Mouse (Mus musculus) forebrain, embryonic 14.5 days (tissue): ENCODE data around the gene Tmed9. TPM values are rescaled to one million over a fixed set of nuclear protein-coding genes. Genes with fewer than 3 reads are reported as not detected.
A peak's percentile ranks its signal among the peaks of the same experiment; 100 is the strongest.

Source experiments
- ATAC-seq: fragments of 200-750 bp; cut with Nextera tagmentation; 2 replicates; pipeline ENCODE4 v1.8.0; 2017; ENCODE audit warnings: mild to moderate bottlenecking, moderate library complexity
- DNase-seq: peaks from one replicate; pipeline ENCODE4 v3.0.0-alpha.2; 2015; ENCODE audit warnings: low spot score
- H3K27ac ChIP-seq: fragments of 300-500 bp; sonication (generic); 2 replicates; pipeline ENCODE4 v1.5.1; 2014; ENCODE audit warnings: low read depth, mild to moderate bottlenecking, control low read depth, low read length, moderate library complexity
- H3K27me3 ChIP-seq: fragments of 300-500 bp; sonication (generic); replicated peaks from 2 replicates; pipeline ENCODE4 v1.6.1; 2014; ENCODE audit warnings: low read length, control low read depth, mixed read lengths; ENCODE audit not compliant: control insufficient read depth, insufficient read depth
- H3K36me3 ChIP-seq: fragments of 300-500 bp; sonication (generic); 2 replicates; pipeline ENCODE4 v1.6.1; 2014; ENCODE audit warnings: low read length, control low read depth; ENCODE audit not compliant: control insufficient read depth, insufficient read depth
- H3K4me1 ChIP-seq: fragments of 300-500 bp; sonication (generic); 2 replicates; pipeline ENCODE4 v1.6.1; 2014; ENCODE audit warnings: antibody characterized with exemption, low read length, control low read depth; ENCODE audit not compliant: control insufficient read depth, insufficient read depth
- H3K4me2 ChIP-seq: fragments of 300-500 bp; sonication (generic); 2 replicates; pipeline ENCODE4 v1.6.1; 2014; ENCODE audit warnings: mild to moderate bottlenecking, control low read depth, low read length
- H3K4me3 ChIP-seq: fragments of 300-500 bp; sonication (generic); 2 replicates; pipeline ENCODE4 v1.5.1; 2014; ENCODE audit warnings: low read depth, low read length, control low read depth
- H3K9ac ChIP-seq: fragments of 300-500 bp; sonication (generic); 2 replicates; pipeline ENCODE4 v1.6.1; 2014; ENCODE audit warnings: mild to moderate bottlenecking, low read length, control low read depth, moderate library complexity
- H3K9me3 ChIP-seq: fragments of 300-500 bp; sonication (generic); replicated peaks from 2 replicates; pipeline ENCODE4 v1.6.1; 2016; ENCODE audit warnings: low read length, control low read depth, mixed read lengths; ENCODE audit not compliant: control insufficient read depth
- WGBS: fragments of 180-500 bp; shearing (Covaris S2); extraction: QIAGEN DNeasy Blood & Tissue Kit; methylation state at CpG from one replicate; pipeline ENCODE4 v1.1.7; 2014; 5-methylcytosine and 5-hydroxymethylcytosine counted together
- polyA plus RNA-seq: library from polyadenylated mRNA; unstranded; fragments of >200 nt; fragmentation: Nextera tagmentation; extraction: Ambion mirVana; gene quantifications from 2 replicates; pipeline ENCODE4 v1.2.1, GENCODE M21; 2014

Gene Tmed9
- polyA plus RNA-seq, 1 experiment from 2014 or later = 66.6 TPM

DNA sequence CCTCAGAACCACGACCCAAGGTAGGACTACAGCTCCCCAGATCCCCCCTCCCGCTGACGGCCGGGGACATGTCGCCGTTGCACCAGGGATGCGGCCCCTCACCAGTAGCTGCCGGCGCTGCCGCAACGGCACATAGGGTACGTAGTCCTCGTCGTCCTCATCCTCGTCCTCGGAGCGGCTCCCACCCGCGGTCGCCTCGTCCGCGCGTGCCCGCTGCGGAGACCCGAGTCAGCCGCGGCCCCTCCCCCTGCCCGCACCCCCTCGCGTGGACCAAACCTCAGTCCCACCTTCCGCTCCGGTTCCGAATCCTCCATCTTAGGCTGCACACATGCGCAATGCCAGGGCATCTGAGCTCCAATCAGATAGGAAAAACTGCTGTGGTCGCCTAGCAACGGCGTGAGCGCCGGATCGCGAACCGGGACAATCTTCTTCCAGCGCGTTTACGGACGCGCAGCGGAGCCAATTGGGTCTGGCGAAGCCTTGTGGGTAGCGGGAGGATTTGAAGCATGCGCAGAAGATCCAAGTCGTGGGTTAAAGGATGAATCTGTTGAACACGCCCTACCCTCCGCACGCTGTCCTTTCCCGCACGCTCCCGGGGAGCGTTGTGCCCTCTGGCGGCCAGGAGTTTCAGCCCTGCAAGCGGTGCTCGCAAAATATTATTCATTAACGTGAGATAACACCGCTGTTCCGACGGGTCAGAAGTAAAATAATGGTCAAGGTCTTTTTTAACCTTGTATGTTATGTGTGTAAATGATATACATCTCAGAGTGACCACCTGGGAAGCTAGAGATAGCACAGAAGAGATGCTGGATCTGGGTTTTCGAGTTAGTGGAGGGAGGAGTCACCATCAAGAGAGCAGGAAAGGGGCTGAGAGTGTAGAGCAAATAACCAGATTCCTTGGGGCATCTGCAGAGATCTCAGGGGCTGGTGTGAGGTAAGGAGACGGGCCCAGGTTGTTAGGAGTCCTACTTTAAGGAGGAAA is 37.0 kb upstream of the Tmed9 start, which contains the start of gene Ddx41:
Gene Ddx41, minus strand, starts transcription at position 465 of the 982 bp plus-strand sequence.
- Histone ChIP-seq H3K4me3 (peak within 1 kb of the TSS; percentile 77), H3K4me2 (peak within 1 kb of the TSS; percentile 87), H3K9me3 (no peaks in the 10 kb centered on the region), H3K4me1 (peaks cover 7% of the 10 kb centered on the region; the same call in 1 of the 2 replicates), H3K27me3 (no peaks in the 10 kb centered on the region), H3K36me3 (peaks cover 78% of the 10 kb centered on the region), H3K27ac (peak within 1 kb of the TSS; percentile 58), H3K9ac (peak within 1 kb of the TSS; percentile 77)
- 1% methylated on average over 69 of the region's 70 CpGs for WGBS
- DNase-seq (peak; percentile 100), ATAC-seq (peak; percentile 99)

DNA sequence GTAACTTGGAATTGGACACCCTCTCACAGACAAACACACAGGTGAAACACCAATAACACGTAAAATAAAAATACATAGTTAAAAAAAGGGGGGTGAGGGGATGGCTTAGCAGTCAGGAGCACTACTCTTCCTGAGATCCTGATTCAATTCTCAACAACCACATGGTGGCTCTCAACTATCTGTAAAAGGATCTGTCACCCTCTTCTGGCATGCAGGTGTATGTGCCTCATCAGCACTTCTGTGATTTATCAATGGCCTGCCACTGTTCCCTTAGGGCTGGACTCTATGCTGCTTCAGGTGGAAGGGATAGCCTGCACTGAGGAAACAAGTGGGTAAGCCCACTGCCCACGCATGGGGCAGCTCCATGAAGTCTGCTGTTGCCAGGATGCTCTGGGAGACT is 32.6 kb upstream of the Tmed9 start:
- Histone ChIP-seq H3K36me3 (peaks cover 86% of the 10 kb centered on the region), H3K4me1 (no peaks in the 10 kb centered on the region), H3K4me2 (no peak overlapping the region), H3K4me3 (no peak overlapping the region), H3K9ac (no peak overlapping the region), H3K27me3 (no peaks in the 10 kb centered on the region), H3K27ac (no peak overlapping the region), H3K9me3 (no peaks in the 10 kb centered on the region)
- 88% methylated on average over 2 of the region's 2 CpGs for WGBS
- ATAC-seq (no peak), DNase-seq (no peak)

DNA sequence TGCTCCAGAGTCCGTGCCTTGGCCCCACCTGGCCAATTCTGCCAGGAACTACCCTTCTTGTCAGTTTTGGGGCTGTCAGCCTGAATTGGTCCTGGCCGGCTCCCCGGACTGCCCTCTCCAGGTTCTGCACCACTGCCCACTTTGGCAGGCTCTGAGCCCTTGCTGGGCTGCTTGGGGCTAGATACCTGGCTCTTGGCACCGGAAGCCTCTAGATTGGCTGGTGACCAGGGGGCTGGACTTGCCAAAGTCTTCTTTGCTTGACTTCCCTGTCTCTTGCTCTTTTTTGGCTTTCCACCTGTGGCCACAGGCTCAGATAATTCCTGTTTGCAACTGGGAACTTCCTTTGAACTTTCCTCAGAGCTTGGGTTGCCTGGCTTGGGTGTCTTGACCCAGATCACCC is 30.6 kb upstream of the Tmed9 start:
- WGBS = 89% methylated on average over 4 of the region's 4 CpGs
- no peak overlapping the region for H3K4me3 ChIP-seq

DNA sequence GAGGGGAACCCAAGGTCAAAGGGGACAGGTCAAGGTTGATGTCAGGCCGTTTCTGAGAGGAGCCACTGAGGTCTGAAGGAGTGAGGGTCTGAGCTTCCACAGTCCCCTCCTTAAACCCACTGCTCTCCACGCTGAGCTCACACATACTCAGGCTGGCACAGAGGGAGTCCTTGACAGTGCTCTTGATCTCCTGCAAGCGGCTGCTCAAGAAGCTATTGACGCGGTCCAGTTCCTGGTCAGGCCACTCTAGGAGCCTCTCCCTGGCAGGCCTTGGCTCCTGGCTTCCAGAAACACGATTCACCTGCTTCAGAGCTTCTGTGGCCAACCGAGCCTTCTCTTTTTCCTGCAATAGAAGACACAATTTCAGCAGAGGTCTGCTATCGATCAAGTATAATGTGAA is 30.1 kb upstream of the Tmed9 start:
- Histone ChIP-seq H3K9me3 (no peaks in the 10 kb centered on the region), H3K4me2 (no peak overlapping the region), H3K9ac (no peak overlapping the region), H3K27me3 (no peaks in the 10 kb centered on the region), H3K4me1 (no peaks in the 10 kb centered on the region), H3K36me3 (peaks cover 99% of the 10 kb centered on the region), H3K4me3 (no peak overlapping the region), H3K27ac (no peak overlapping the region)
- WGBS = 91% methylated on average over 8 of the region's 8 CpGs
- DNase-seq (no peak), ATAC-seq (no peak)

More for the DNA sequence above, 30.6 kb upstream of the Tmed9 start:
- Histone ChIP-seq H3K27me3 (no peaks in the 10 kb centered on the region), H3K36me3 (peaks cover 99% of the 10 kb centered on the region), H3K9me3 (no peaks in the 10 kb centered on the region), H3K4me2 (no peak overlapping the region), H3K9ac (no peak overlapping the region), H3K4me1 (no peaks in the 10 kb centered on the region), H3K27ac (no peak overlapping the region)
- ATAC-seq (no peak), DNase-seq (no peak)

DNA sequence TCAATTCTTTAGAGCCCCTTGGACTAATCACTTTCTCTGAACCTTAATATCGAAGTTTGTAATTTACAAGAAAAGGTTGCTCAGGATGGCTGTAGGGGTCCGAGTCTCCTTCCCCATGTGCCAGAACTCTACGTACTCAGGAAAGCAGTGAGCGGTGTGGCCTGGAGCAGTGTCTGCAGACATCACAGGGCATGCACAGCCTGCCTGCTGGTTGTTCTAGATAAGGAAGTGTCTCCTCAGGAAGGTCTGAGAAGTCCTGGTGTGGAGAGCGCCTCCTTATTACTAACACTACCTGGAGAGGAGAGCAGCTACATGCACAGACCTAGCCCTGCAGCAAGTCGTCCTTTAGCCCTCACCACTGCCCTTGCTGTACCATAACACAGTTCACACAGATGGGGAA is 28.7 kb upstream of the Tmed9 start:
- peaks cover 99% of the 10 kb centered on the region for H3K36me3 ChIP-seq

DNA sequence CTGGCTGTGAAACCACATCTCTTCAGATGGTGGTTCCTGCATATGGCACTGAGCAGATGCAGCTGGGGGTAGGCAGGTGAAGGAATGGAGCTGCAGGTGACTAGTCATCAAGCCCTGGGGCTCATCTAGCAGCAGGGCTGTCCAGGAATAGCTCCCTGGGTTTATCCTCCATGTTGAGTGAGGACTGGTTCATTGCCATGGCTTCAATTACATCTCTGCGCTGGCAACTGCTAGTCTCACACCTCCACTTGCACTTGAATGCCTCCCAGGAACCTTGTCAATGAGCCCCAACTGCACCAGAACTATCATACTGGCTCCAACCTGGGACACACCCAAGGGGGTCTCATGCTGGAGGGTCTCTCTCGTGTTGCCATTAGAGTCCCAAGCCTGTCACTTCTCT is 25.6 kb upstream of the Tmed9 start:
- DNase-seq = no peak
- H3K27me3 ChIP-seq = no peaks in the 10 kb centered on the region
- ATAC-seq = no peak
- H3K36me3 ChIP-seq = peaks cover 99% of the 10 kb centered on the region
- H3K9ac ChIP-seq = no peak overlapping the region
- 92% methylated on average over 2 of the region's 2 CpGs for WGBS
- no peaks in the 10 kb centered on the region for H3K9me3 ChIP-seq
- H3K4me3 ChIP-seq = no peak overlapping the region
- H3K27ac ChIP-seq = no peak overlapping the region
- H3K4me2 ChIP-seq = no peak overlapping the region
- no peaks in the 10 kb centered on the region for H3K4me1 ChIP-seq

More for the DNA sequence above, 28.7 kb upstream of the Tmed9 start:
- Histone ChIP-seq H3K27me3 (no peaks in the 10 kb centered on the region), H3K9ac (no peak overlapping the region), H3K27ac (no peak overlapping the region), H3K9me3 (no peaks in the 10 kb centered on the region), H3K4me2 (no peak overlapping the region), H3K4me1 (no peaks in the 10 kb centered on the region), H3K4me3 (no peak overlapping the region)
- 94% methylated on average over 6 of the region's 6 CpGs for WGBS
- no peak for DNase-seq
- no peak for ATAC-seq

DNA sequence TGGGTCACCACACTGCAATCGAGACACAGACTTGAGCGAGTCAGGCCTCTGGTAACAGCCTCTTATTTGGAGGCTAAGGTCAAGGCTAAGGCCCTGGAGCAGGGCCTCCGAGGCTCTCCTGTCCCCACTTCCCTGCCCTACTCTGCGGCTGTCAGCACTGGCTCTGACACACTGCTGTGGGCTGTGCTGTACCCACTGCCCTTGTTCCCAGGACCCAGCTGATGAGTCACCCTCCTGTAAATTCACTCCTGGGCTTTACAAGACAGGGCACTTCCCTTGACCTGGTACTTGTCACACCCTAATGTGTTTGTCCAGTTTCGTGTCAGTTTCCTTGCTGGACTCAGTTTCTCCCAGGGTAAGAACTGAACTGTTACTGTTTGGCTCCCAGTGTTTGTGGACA is 25.1 kb upstream of the Tmed9 start:
- H3K36me3 ChIP-seq = peaks cover 98% of the 10 kb centered on the region
- no peak overlapping the region for H3K4me2 ChIP-seq
- no peak overlapping the region for H3K4me3 ChIP-seq
- no peaks in the 10 kb centered on the region for H3K9me3 ChIP-seq
- H3K27ac ChIP-seq = no peak overlapping the region
- DNase-seq (no peak), ATAC-seq (no peak)
- no peaks in the 10 kb centered on the region for H3K4me1 ChIP-seq
- WGBS = 96% methylated on average over 5 of the region's 5 CpGs
- no peak overlapping the region for H3K9ac ChIP-seq
- no peaks in the 10 kb centered on the region for H3K27me3 ChIP-seq

DNA sequence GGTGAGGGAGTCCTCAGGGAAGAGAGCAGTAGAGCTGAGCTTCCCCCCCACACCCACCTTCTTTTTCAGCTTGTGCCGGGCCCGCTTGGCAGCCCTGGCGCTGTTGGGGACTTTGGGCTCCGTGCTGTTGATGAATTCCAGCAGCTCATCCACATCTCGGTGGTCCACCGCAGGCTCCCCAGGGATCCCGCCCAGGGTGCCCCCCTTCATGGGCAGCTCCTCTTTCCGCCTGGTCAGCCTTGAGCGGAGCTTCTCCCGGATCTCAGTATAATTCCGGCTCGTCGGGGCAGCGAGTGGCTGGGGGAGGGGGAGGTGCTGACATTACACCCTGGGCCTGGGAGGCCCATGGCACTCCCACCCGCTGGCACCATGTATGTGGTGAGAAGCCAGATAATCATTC is 24.5 kb upstream of the Tmed9 start:
- Histone ChIP-seq H3K9ac (no peak overlapping the region), H3K27me3 (no peaks in the 10 kb centered on the region), H3K4me1 (no peaks in the 10 kb centered on the region), H3K9me3 (no peaks in the 10 kb centered on the region), H3K36me3 (peaks cover 98% of the 10 kb centered on the region), H3K4me2 (no peak overlapping the region), H3K27ac (no peak overlapping the region), H3K4me3 (no peak overlapping the region)
- ATAC-seq = no peak
- no peak for DNase-seq
- WGBS = 90% methylated on average over 15 of the region's 15 CpGs

DNA sequence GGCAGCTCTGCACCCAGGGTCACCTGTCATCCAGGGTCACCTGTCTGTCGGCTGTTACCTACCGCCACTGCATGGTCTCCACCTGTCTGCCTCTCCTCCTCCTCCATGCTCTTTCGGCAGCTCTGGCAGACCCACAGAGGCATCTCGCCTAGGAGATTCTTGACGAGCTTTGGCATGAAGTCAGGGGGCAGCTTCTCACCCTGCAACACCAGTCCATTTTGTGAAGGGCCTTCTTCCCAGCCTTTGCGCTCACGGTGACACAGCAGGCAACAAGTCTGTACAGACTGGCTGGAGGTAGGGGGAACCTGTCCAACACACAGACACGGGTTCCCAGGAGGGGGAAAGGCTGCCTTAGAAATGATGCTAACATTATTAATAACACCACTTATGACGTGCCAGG is 17.6 kb upstream of the Tmed9 start:
- 91% methylated on average over 9 of the region's 9 CpGs for WGBS
- peaks cover 69% of the 10 kb centered on the region for H3K36me3 ChIP-seq
- no peak overlapping the region for H3K9ac ChIP-seq
- H3K4me1 ChIP-seq = no peaks in the 10 kb centered on the region
- no peaks in the 10 kb centered on the region for H3K27me3 ChIP-seq
- H3K9me3 ChIP-seq = no peaks in the 10 kb centered on the region
- no peak overlapping the region for H3K27ac ChIP-seq
- DNase-seq (no peak), ATAC-seq (no peak)
- no peak overlapping the region for H3K4me3 ChIP-seq
- H3K4me2 ChIP-seq = no peak overlapping the region
